Mouse (Mus musculus) liver, embryonic 12.5 days (tissue): ENCODE measurements around the gene Dlx4. TPM values are rescaled to one million over a fixed set of nuclear protein-coding genes. Genes with fewer than 3 reads are reported as not detected.
A peak's percentile ranks its signal among the peaks of the same experiment; 100 is the strongest.

Experiments used
- ATAC-seq: fragments of 200-750 bp; cut with Nextera tagmentation; 2 replicates; pipeline ENCODE4 v1.8.0; 2017; ENCODE audit warnings: moderate number of reproducible peaks, mild to moderate bottlenecking, moderate library complexity
- H3K27ac ChIP-seq: fragments of 300-500 bp; sonication (generic); 2 replicates; pipeline ENCODE4 v1.5.1; 2016; ENCODE audit warnings: mild to moderate bottlenecking
- H3K27me3 ChIP-seq: fragments of 300-500 bp; sonication (generic); replicated peaks from 2 replicates; pipeline ENCODE4 v1.6.1; 2016; ENCODE audit warnings: mild to moderate bottlenecking, moderate library complexity
- H3K36me3 ChIP-seq: fragments of 300-500 bp; sonication (generic); 2 replicates; pipeline ENCODE4 v1.6.1; 2016; ENCODE audit warnings: mild to moderate bottlenecking, moderate library complexity
- H3K4me1 ChIP-seq: fragments of 300-500 bp; sonication (generic); 2 replicates; pipeline ENCODE4 v1.6.1; 2016
- H3K4me2 ChIP-seq: fragments of 300-500 bp; sonication (generic); 2 replicates; pipeline ENCODE4 v1.6.1; 2016; ENCODE audit warnings: mild to moderate bottlenecking, moderate library complexity
- H3K4me3 ChIP-seq: fragments of 300-500 bp; sonication (generic); 2 replicates; pipeline ENCODE4 v1.5.1; 2016; ENCODE audit warnings: mild to moderate bottlenecking, moderate library complexity
- H3K9ac ChIP-seq: fragments of 300-500 bp; sonication (generic); 2 replicates; pipeline ENCODE4 v1.6.1; 2016; ENCODE audit warnings: mild to moderate bottlenecking, moderate library complexity
- H3K9me3 ChIP-seq: fragments of 300-500 bp; sonication (generic); replicated peaks from 2 replicates; pipeline ENCODE4 v1.6.1; 2016; ENCODE audit warnings: mild to moderate bottlenecking, moderate library complexity
- WGBS: fragments of 180-500 bp; shearing (Covaris S2); methylation state at CpG from one replicate; pipeline ENCODE4 v1.1.7; 2016; ENCODE audit not compliant: insufficient replicate concordance; 5-methylcytosine and 5-hydroxymethylcytosine counted together
- polyA plus RNA-seq: library from polyadenylated mRNA; unstranded; fragments of >200 nt; fragmentation: Nextera tagmentation; extraction: Ambion mirVana; gene quantifications from 2 replicates; pipeline ENCODE4 v1.2.1, GENCODE M21; 2016

The Dlx4 gene
- polyA plus RNA-seq, 1 experiment from 2014 or later, result 0.06 TPM

GRCm38 (mm10) chr11:95139871-95140270 is 6.2 kb downstream of the Dlx4 start:
- Histone ChIP-seq H3K4me3 (no peak overlapping the region), H3K27ac (no peak overlapping the region), H3K4me2 (no peak overlapping the region), H3K9ac (no peak overlapping the region), H3K9me3 (no peaks in the 10 kb centered on the region), H3K4me1 (peaks cover 6% of the 10 kb centered on the region), H3K36me3 (no peaks in the 10 kb centered on the region), H3K27me3 (peaks cover 93% of the 10 kb centered on the region)
- no peak for ATAC-seq
- 49% methylated on average over 5 of the region's 5 CpGs for WGBS

- no peak for ATAC-seq
- Histone ChIP-seq H3K4me1 (no peaks in the 10 kb centered on the region), H3K27me3 (peaks cover 81% of the 10 kb centered on the region), H3K4me3 (no peak overlapping the region), H3K36me3 (no peaks in the 10 kb centered on the region), H3K9me3 (no peaks in the 10 kb centered on the region), H3K4me2 (no peak overlapping the region), H3K27ac (no peak overlapping the region), H3K9ac (no peak overlapping the region)
- 26% methylated on average over 6 of the region's 6 CpGs for WGBS
These were observed 8.8 kb downstream of the Dlx4 start for GRCm38 (mm10) chr11:95137281-95137680.

GRCm38 (mm10) chr11:95133321-95133720 is 12.7 kb downstream of the Dlx4 start:
- H3K4me3 ChIP-seq, result no peak overlapping the region
- no peaks in the 10 kb centered on the region for H3K9me3 ChIP-seq
- WGBS, result 24% methylated on average over 6 of the region's 6 CpGs
- H3K27me3 ChIP-seq, result peaks cover 71% of the 10 kb centered on the region
- no peaks in the 10 kb centered on the region for H3K4me1 ChIP-seq
- no peaks in the 10 kb centered on the region for H3K36me3 ChIP-seq
- H3K9ac ChIP-seq, result no peak overlapping the region
- no peak overlapping the region for H3K27ac ChIP-seq
- ATAC-seq, result no peak
- H3K4me2 ChIP-seq, result no peak overlapping the region

- no peaks in the 10 kb centered on the region for H3K36me3 ChIP-seq
- no peak for ATAC-seq
- H3K9ac ChIP-seq, result no peak overlapping the region
- 59% methylated on average over 17 of the region's 17 CpGs for WGBS
- H3K27ac ChIP-seq, result no peak overlapping the region
- no peaks in the 10 kb centered on the region for H3K9me3 ChIP-seq
- peaks cover 9% of the 10 kb centered on the region; the same call in 1 of the 2 replicates for H3K4me1 ChIP-seq
- peaks cover 70% of the 10 kb centered on the region for H3K27me3 ChIP-seq
- no peak overlapping the region for H3K4me3 ChIP-seq
- H3K4me2 ChIP-seq, result no peak overlapping the region
These were observed 15.3 kb downstream of the Dlx4 start for GRCm38 (mm10) chr11:95130668-95131252.

- Histone ChIP-seq H3K4me3 (no peak overlapping the region), H3K9me3 (no peaks in the 10 kb centered on the region), H3K4me2 (no peak overlapping the region), H3K27ac (no peak overlapping the region), H3K4me1 (peaks cover 9% of the 10 kb centered on the region; the same call in 1 of the 2 replicates), H3K27me3 (peaks cover 79% of the 10 kb centered on the region), H3K36me3 (no peaks in the 10 kb centered on the region), H3K9ac (no peak overlapping the region)
- no peak for ATAC-seq
- WGBS, result 44% methylated on average over 11 of the region's 11 CpGs
These were observed 17.7 kb downstream of the Dlx4 start for GRCm38 (mm10) chr11:95128359-95128758.

DNA sequence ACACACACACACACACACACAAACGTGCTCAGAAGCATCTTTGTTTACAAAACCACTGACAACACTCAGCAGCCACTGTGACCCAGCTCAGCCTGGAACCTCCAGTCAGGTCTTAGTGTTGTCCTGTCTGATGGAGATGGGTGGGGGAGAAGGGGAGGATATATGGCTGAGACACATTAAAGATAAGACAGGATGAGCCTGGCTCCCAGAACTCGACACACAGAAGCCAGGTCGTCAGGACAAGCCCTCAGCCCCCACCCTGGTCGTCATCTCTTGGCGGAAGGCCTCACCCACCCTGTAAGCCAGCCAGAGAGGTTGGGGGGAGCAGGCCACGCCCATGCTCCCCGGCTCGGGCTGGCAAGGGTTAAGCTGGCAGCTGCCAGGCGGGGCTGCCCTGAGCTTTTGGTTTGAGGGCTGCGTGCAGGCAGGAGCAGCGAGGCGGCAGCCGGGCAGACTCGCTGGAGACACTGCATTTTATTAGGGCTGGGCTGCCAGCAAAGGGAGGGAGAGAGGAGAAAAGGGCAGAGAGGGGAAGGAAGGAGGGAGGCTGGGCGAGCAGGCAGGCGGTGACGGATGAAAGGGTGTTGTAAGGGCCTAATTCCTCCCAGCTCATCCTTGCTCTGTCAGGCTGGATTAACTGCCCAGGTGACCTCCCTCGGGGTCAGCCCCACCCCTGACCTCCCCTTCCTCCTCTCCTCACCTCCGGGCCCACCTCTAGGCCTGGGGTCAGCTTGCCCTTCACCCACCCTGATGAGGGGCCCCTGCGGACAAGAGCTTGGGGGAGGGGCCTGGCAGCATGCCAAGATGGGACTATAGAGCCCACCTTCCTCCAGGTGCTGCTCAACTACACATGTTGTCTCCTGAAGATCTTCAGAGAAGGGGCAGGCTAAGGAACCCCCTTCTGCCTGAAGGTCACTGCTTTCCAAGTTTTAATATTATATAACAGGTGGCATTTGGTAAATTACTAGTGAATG is 19.5 kb downstream of the Dlx4 start:
- Histone ChIP-seq H3K9ac (no peak overlapping the region), H3K4me3 (no peak overlapping the region), H3K27ac (no peak overlapping the region), H3K4me1 (peaks cover 9% of the 10 kb centered on the region; the same call in 1 of the 2 replicates), H3K9me3 (no peaks in the 10 kb centered on the region), H3K27me3 (peaks cover 94% of the 10 kb centered on the region), H3K36me3 (no peaks in the 10 kb centered on the region), H3K4me2 (peak overlapping the region; percentile 34; the same call in 1 of the 2 replicates)
- WGBS, result 6% methylated on average over 20 of the region's 20 CpGs
- ATAC-seq, result no peak

- 29% methylated on average over 7 of the region's 7 CpGs for WGBS
- peaks cover 9% of the 10 kb centered on the region; the same call in 1 of the 2 replicates for H3K4me1 ChIP-seq
- no peak overlapping the region for H3K4me3 ChIP-seq
- no peak overlapping the region for H3K9ac ChIP-seq
- no peak overlapping the region for H3K27ac ChIP-seq
- no peak overlapping the region for H3K4me2 ChIP-seq
- H3K9me3 ChIP-seq, result no peaks in the 10 kb centered on the region
- no peaks in the 10 kb centered on the region for H3K36me3 ChIP-seq
- no peak for ATAC-seq
- peaks cover 96% of the 10 kb centered on the region for H3K27me3 ChIP-seq
These were observed 20.6 kb downstream of the Dlx4 start for GRCm38 (mm10) chr11:95125366-95125948.

- Histone ChIP-seq H3K4me2 (no peak overlapping the region), H3K9ac (no peak overlapping the region), H3K27ac (no peak overlapping the region), H3K9me3 (no peaks in the 10 kb centered on the region), H3K4me3 (no peak overlapping the region), H3K36me3 (no peaks in the 10 kb centered on the region), H3K27me3 (peaks cover 100% of the 10 kb centered on the region), H3K4me1 (peaks cover 18% of the 10 kb centered on the region)
- no peak for ATAC-seq
- 32% methylated on average over 6 of the region's 6 CpGs for WGBS
These were observed 24.0 kb downstream of the Dlx4 start for GRCm38 (mm10) chr11:95122100-95122489.

- Histone ChIP-seq H3K27ac (no peak overlapping the region), H3K27me3 (peaks cover 94% of the 10 kb centered on the region), H3K4me3 (peak overlapping the region; percentile 24), H3K4me1 (peaks cover 13% of the 10 kb centered on the region), H3K9ac (no peak overlapping the region), H3K4me2 (peak overlapping the region; percentile 47), H3K36me3 (no peaks in the 10 kb centered on the region), H3K9me3 (no peaks in the 10 kb centered on the region)
- ATAC-seq, result no peak
- 1% methylated on average over 63 of the region's 63 CpGs for WGBS
These were observed 24.6 kb downstream of the Dlx4 start for GRCm38 (mm10) chr11:95121161-95122099.

GRCm38 (mm10) chr11:95120633-95121020 is 25.4 kb downstream of the Dlx4 start:
- Histone ChIP-seq H3K4me3 (peak overlapping the region; percentile 23), H3K27me3 (peaks cover 87% of the 10 kb centered on the region), H3K27ac (no peak overlapping the region), H3K4me1 (peaks cover 10% of the 10 kb centered on the region; the same call in 1 of the 2 replicates), H3K9me3 (no peaks in the 10 kb centered on the region), H3K9ac (no peak overlapping the region), H3K36me3 (no peaks in the 10 kb centered on the region), H3K4me2 (peak overlapping the region; percentile 49; the same call in 1 of the 2 replicates)
- WGBS, result 2% methylated on average over 21 of the region's 21 CpGs
- no peak for ATAC-seq

- ATAC-seq, result no peak
- H3K27ac ChIP-seq, result no peak within 1 kb of the TSS
- peaks cover 10% of the 10 kb centered on the region; the same call in 1 of the 2 replicates for H3K4me1 ChIP-seq
- H3K9ac ChIP-seq, result no peak within 1 kb of the TSS
- no peaks in the 10 kb centered on the region for H3K9me3 ChIP-seq
- peak within 1 kb of the TSS; percentile 23 for H3K4me3 ChIP-seq
- peak within 1 kb of the TSS; percentile 49 for H3K4me2 ChIP-seq
- no peaks in the 10 kb centered on the region for H3K36me3 ChIP-seq
- peaks cover 87% of the 10 kb centered on the region for H3K27me3 ChIP-seq
- 2% methylated on average over 55 of the region's 55 CpGs for WGBS
These were observed 26.0 kb downstream of the Dlx4 start, which contains the start of gene Dlx3 for GRCm38 (mm10) chr11:95119990-95120632. Dlx3 (plus strand) TSS chr11:95120119.
